Mouse (Mus musculus) limb, embryonic 14.5 days (tissue): ENCODE results near the gene Fam240a. TPM values are rescaled to one million over a fixed set of nuclear protein-coding genes. Genes with fewer than 3 reads are reported as not detected.
A peak's percentile ranks its signal among the peaks of the same experiment; 100 is the strongest.

Experiments used
- ATAC-seq: fragments of 200-750 bp; cut with Nextera tagmentation; 2 replicates; pipeline ENCODE4 v1.8.0; 2017; ENCODE audit warnings: low read depth, moderate number of reproducible peaks, moderate TSS enrichment; ENCODE audit not compliant: low FRiP score
- DNase-seq: peaks from one replicate; pipeline ENCODE4 v3.0.0-alpha.2; 2015; ENCODE audit warnings: low spot score
- H3K27ac ChIP-seq: fragments of 300-500 bp; sonication (generic); replicated peaks from 2 replicates; pipeline ENCODE4 v1.5.1; 2014; ENCODE audit warnings: low read depth, mild to moderate bottlenecking, low read length, moderate library complexity, mixed read lengths
- H3K27me3 ChIP-seq: fragments of 300-500 bp; sonication (generic); 2 replicates; pipeline ENCODE4 v1.6.1; 2014; ENCODE audit warnings: low read length, mixed read lengths; ENCODE audit not compliant: control insufficient read depth, insufficient read depth
- H3K36me3 ChIP-seq: fragments of 300-500 bp; sonication (generic); 2 replicates; pipeline ENCODE4 v1.6.1; 2014; ENCODE audit warnings: mild to moderate bottlenecking, low read length, moderate library complexity, mixed read lengths; ENCODE audit not compliant: control insufficient read depth, insufficient read depth
- H3K4me1 ChIP-seq: fragments of 300-500 bp; sonication (generic); 2 replicates; pipeline ENCODE4 v1.6.1; 2014; ENCODE audit warnings: antibody characterized with exemption, low read length, mixed read lengths; ENCODE audit not compliant: control insufficient read depth, insufficient read depth
- H3K4me2 ChIP-seq: fragments of 300-500 bp; sonication (generic); replicated peaks from 2 replicates; pipeline ENCODE4 v1.6.1; 2014; ENCODE audit warnings: low read depth, mild to moderate bottlenecking, low read length, moderate library complexity; ENCODE audit not compliant: severe bottlenecking
- H3K4me3 ChIP-seq: fragments of 300-500 bp; sonication (generic); replicated peaks from 2 replicates; pipeline ENCODE4 v1.5.1; 2014; ENCODE audit warnings: low read length
- H3K9ac ChIP-seq: fragments of 300-500 bp; sonication (generic); 2 replicates; pipeline ENCODE4 v1.6.1; 2014; ENCODE audit warnings: mild to moderate bottlenecking, low read depth, low read length, moderate library complexity; ENCODE audit not compliant: severe bottlenecking
- H3K9me3 ChIP-seq: fragments of 300-500 bp; sonication (generic); 2 replicates; pipeline ENCODE4 v1.6.1; 2016; ENCODE audit warnings: low read length; ENCODE audit not compliant: control insufficient read depth
- POLR2A ChIP-seq: fragments of 200-500 bp; IDR thresholded peaks from 2 replicates; pipeline ENCODE4 v1.8.0; 2012; ENCODE audit warnings: inconsistent platforms, mild to moderate bottlenecking, moderate library complexity, borderline replicate concordance; ENCODE audit not compliant: insufficient read depth, insufficient read length; ENCODE audit errors: extremely low read depth
- WGBS: fragments of 180-500 bp; shearing (Covaris S2); extraction: QIAGEN DNeasy Blood & Tissue Kit; methylation state at CpG from one replicate; pipeline ENCODE4 v1.1.7; 2014; 5-methylcytosine and 5-hydroxymethylcytosine counted together
- polyA plus RNA-seq, 2 experiments: library from polyadenylated mRNA; depleted of rRNA in 1 of 2; stranded (reverse) in 1 of 2; unstranded in 1 of 2; fragments of >200 nt; fragmentation: Nextera tagmentation in 1 of 2; extraction: Ambion mirVana in 1 of 2; gene quantifications; 2 replicates each; pipeline versions ENCODE4 v1.2.1 to v1.2.3; 2012 to 2014

Gene Fam240a
- polyA plus RNA-seq, 2 experiments, result not detected

GRCm38 (mm10) chr9:110948813-110949310 lies 32.2 kb upstream of the Fam240a start:
- Histone ChIP-seq H3K27me3 (peaks cover 45% of the 10 kb centered on the region), H3K9ac (no peak overlapping the region), H3K9me3 (no peaks in the 10 kb centered on the region), H3K27ac (no peak overlapping the region), H3K4me1 (no peaks in the 10 kb centered on the region), H3K4me2 (no peak overlapping the region), H3K4me3 (no peak overlapping the region), H3K36me3 (no peaks in the 10 kb centered on the region)
- 48% methylated on average over 8 of the region's 8 CpGs for WGBS
- no peak for ATAC-seq
- TF ChIP-seq POLR2A, result no peak
- DNase-seq, result no peak

DNA sequence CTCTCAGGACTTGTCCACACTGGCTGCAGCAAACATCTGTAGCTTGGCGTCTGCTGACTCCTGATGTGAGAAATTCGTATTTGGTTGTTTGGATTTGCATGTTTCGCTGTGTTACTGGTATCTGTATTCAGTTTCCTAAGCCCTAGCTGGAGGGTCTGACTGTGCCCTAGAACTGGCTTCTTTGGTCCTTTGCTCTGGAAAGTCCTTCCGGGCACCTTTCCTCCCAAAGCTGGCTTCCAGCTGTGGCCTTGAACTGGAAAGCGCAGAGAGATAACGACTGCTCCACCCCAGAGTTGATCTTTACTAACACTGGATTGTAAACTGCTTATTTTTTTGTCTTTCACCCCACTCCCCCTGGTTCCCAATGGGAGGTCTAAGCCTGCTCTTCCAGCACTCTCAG lies 31.2 kb upstream of the Fam240a start:
- no peak for TF ChIP-seq POLR2A
- H3K27ac ChIP-seq, result no peak overlapping the region
- no peaks in the 10 kb centered on the region for H3K4me1 ChIP-seq
- H3K4me2 ChIP-seq, result no peak overlapping the region
- WGBS, result 34% methylated on average over 6 of the region's 6 CpGs
- no peaks in the 10 kb centered on the region for H3K36me3 ChIP-seq
- no peaks in the 10 kb centered on the region for H3K9me3 ChIP-seq
- no peak for ATAC-seq
- DNase-seq, result no peak
- no peak overlapping the region for H3K4me3 ChIP-seq
- no peak overlapping the region for H3K9ac ChIP-seq
- H3K27me3 ChIP-seq, result peaks cover 43% of the 10 kb centered on the region

GRCm38 (mm10) chr9:110947261-110947661 lies 30.6 kb upstream of the Fam240a start:
- Histone ChIP-seq H3K4me3 (no peak overlapping the region), H3K9ac (no peak overlapping the region), H3K27ac (no peak overlapping the region), H3K4me2 (no peak overlapping the region), H3K36me3 (no peaks in the 10 kb centered on the region), H3K4me1 (no peaks in the 10 kb centered on the region), H3K9me3 (no peaks in the 10 kb centered on the region), H3K27me3 (peaks cover 40% of the 10 kb centered on the region)
- ATAC-seq, result no peak
- TF ChIP-seq POLR2A, result no peak
- WGBS, result 20% methylated on average over 6 of the region's 6 CpGs
- no peak for DNase-seq

DNA sequence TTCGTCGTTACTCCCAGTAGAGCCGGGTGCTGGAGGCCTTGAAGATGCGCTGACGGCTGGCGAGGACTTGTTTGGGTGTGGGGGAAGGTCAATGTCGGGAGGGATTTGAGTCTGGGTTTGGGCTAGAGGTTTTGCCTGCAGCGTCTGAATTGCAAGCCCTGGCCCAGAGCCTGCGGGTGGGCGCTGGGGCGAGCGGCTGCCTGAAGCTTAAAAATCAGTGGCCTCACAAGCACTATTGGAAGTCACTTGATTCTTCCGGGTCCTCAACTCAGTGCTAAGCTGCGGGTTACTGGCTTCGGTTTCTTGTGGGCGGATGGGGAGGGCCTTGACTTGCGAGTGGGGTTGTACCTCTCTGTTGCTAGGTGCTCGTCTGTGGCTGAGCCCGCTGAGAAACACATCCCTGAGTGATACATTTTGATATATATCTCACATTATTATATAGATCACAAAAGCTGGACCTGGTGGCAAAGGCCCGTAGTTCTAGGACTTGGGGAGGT lies 29.9 kb upstream of the Fam240a start:
- DNase-seq (no peak), ATAC-seq (no peak)
- Histone ChIP-seq H3K36me3 (no peaks in the 10 kb centered on the region), H3K27me3 (peaks cover 40% of the 10 kb centered on the region), H3K4me3 (no peak overlapping the region), H3K27ac (no peak overlapping the region), H3K9me3 (no peaks in the 10 kb centered on the region), H3K4me2 (no peak overlapping the region), H3K9ac (no peak overlapping the region), H3K4me1 (no peaks in the 10 kb centered on the region)
- no peak for TF ChIP-seq POLR2A
- 15% methylated on average over 20 of the region's 20 CpGs for WGBS

- no peak within 1 kb of the TSS for H3K27ac ChIP-seq
- H3K9ac ChIP-seq, result no peak within 1 kb of the TSS
- no peak within 1 kb of the TSS for H3K4me3 ChIP-seq
- H3K4me1 ChIP-seq, result no peaks in the 10 kb centered on the region
- H3K9me3 ChIP-seq, result no peaks in the 10 kb centered on the region
- H3K4me2 ChIP-seq, result peak within 1 kb of the TSS; percentile 4; the same call in 1 of the 2 replicates
- DNase-seq, result no peak
- H3K27me3 ChIP-seq, result peaks cover 40% of the 10 kb centered on the region
- no peak for TF ChIP-seq POLR2A
- no peaks in the 10 kb centered on the region for H3K36me3 ChIP-seq
- no peak for ATAC-seq
- WGBS, result 10% methylated on average over 11 of the region's 11 CpGs
These were observed 29.3 kb upstream of the Fam240a start, which contains the start of gene Tdgf1 for GRCm38 (mm10) chr9:110945926-110946325. TSS of gene Tdgf1 (minus strand) at chr9:110946158.
